Mouse (Mus musculus): ENCODE measurements around the gene Plcb1. TPM values are rescaled to one million over a fixed set of nuclear protein-coding genes. Genes with fewer than 3 reads are reported as not detected.
"Not testable (repeated sequence)": the region's sequence is repeated elsewhere in the genome, so short reads cannot be mapped to it uniquely, and the experiment has no call there.

The Plcb1 gene
- total RNA-seq, 2 experiments from 2014 or later: 0.96 to 9.5 TPM

DNA sequence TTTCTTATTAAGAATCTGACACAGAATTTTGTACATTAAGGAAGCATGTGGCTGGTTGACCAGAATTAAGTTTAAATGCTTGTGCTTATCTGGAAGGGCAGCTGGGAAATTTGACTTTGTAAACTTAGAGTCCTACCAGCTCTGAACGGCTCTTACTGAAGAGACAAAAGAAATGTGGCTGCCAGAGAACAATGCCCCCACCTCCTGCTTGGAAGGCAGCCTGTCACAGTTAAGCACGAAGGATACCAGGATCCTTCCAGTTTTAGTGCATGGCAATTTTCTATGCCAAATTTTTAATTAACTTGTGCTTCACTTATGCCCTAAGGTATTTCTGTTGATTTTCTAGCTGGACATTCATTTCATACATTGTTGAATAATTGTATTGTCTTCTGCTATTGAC lies 157.1 kb downstream of the Plcb1 start:
- no peak for ATAC-seq (replicated peaks; ENCODE audit: low FRiP score, poor library complexity, severe bottlenecking)

DNA sequence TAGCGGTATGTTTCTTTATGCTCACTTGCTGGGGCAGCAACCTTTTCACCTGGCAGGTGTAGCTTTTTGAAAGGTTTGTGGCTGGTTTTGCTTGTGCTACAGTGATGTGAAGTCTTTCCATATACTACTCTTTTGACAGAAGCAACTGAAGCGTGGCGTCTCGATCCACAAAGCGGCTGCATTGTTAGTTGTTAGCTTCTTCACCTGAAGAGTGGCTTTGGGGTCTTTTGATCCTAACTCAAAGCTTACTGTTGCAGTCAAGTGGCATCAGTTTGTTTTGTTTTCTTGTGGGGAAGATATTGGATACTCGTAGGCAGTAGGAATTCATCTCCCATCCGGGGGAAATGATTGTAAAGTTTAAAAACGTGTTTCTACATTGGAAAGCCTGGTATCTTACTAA lies 160.5 kb downstream of the Plcb1 start:
- no peak for ATAC-seq (replicated peaks; ENCODE audit: low FRiP score, poor library complexity, severe bottlenecking)

DNA sequence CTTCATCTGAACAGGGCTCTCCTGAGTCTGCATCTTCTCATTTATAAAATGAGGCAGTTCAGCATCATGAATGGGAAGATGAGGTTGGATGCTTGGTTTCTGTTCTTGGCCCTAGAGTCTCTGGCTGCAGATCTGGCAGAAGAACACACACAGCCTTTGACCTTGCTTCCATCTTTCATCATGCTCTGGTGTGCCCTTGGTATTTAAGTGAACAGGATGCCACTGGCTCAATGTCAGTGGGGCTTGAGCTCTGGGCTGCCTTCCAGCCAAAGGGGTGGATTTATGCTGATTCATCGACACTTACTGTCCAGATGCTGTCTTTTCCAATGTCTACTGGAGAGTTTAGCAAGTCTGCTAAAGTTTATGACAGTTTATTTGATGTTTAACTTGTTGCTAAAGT lies 161.0 kb downstream of the Plcb1 start:
- no peak for ATAC-seq (replicated peaks; ENCODE audit: low FRiP score, poor library complexity, severe bottlenecking)

DNA sequence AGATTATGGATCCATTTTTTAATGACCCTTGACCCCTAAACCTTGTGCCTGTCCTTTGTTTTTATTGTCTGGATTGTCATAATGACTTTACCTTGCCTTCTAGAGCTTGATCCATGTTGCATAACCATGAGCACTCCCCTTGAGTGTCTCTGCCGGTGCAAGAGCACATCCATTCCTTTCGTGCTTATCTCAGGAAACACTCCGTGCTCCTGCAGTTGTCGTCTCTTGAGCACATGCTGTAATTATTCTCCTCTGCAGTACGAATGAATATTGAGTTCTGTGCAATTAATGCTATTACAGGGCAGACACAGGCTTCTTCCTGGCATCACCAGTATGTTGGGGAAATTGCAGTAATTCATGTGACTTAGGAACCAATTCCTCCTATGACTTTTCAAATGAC lies 166.2 kb downstream of the Plcb1 start:
- ATAC-seq (replicated peaks; ENCODE audit: low FRiP score, poor library complexity, severe bottlenecking): no peak

DNA sequence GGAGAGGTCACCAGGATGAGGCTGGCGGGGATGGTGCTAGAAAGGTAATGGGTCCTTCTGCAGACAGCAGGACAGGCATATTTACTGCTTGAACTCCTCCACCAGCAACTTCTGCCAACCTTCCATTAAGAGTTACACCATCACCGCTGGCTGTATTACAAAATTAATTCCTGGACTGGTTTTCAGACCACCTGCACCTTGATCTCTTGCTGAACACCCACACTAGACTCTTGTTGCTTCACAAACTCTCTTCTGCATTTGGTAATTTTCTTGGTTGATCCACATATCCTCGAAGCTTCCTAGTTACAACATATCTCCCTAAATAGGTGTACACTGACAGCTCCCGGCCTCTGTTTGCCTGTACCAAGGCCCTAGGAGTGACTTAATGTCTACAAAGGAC lies 170.6 kb downstream of the Plcb1 start:
- no peak for ATAC-seq (replicated peaks; ENCODE audit: low FRiP score, poor library complexity, severe bottlenecking)

DNA sequence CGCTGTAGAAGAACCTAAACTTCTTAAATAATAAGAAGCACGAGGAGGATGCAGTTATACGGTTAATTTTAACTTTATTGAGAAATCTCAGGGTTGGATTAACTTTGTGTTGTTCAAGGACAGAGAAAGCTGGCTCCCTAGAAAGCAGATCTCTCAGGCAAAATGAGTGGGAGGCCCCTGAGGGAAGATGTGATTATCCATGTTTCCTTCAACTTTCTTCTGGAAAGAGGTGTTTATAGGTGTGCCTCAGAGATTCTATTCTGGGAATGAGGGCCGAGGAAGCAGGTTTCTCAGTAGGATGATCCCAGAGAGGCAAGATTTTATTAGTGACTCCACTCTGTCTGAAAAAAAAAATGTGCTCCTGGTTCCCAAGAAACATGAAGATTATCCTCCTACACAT lies 180.3 kb downstream of the Plcb1 start:
- no peak for ATAC-seq (replicated peaks; ENCODE audit: low FRiP score, poor library complexity, severe bottlenecking)

DNA sequence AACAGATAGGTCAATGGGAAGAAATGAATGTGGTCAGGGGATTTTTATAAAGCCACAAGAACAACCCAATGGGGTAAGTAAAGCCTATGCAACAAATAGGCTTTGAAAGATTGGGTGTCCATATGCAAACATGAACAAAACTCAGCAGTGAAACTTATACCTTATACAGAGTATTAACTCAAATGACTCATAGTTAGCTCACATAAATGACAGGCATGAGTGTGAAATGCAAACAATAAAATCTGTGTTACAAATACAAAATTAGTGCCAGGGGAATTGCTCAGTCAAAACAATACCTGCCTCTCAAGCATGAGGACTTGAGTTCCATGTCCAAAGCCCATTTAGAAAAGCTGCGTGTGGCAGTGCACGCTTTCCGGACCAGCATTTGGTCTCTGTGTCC lies 182.5 kb downstream of the Plcb1 start:
- ATAC-seq (replicated peaks; ENCODE audit: low FRiP score, poor library complexity, severe bottlenecking): no peak

DNA sequence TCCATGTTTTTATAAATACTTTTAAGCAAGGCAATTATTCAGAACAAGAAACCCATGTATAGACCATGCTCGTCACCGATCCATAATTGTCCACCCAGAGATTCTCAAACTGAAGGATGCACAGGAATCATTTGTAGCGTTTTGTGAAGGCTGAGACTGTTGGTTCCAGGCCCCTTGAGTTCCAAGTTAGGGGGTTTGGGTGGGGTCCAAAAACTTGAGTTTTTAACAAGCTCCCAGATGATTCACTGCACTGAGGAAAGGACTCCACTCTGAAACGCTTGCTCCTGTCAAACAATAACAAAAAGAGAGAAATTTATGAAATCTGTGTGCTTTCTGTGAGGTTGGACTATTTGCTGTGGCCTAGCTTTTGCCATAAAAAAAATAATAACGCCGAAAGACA lies 186.5 kb downstream of the Plcb1 start:
- ATAC-seq (replicated peaks; ENCODE audit: low FRiP score, poor library complexity, severe bottlenecking): no peak

DNA sequence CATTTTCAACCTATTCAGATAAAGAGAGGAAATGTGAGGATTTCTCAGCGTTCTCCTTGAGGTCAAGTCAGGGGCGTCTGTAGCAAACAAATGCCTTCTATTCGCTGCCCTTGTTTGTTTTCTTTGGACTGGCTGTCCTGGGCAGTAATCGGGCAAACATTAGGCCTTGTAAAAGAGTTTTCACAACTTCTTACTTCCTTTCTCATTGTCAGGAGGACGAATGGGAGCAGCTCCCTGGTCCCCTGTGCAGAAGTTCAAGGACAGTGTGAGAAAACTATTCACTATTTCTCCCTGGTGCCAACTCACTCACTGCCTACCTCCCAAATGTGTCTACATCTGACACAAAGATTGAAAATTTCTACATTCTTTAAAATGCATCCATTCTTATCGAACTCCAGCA lies 188.8 kb downstream of the Plcb1 start:
- ATAC-seq (replicated peaks; ENCODE audit: low FRiP score, poor library complexity, severe bottlenecking): no peak

DNA sequence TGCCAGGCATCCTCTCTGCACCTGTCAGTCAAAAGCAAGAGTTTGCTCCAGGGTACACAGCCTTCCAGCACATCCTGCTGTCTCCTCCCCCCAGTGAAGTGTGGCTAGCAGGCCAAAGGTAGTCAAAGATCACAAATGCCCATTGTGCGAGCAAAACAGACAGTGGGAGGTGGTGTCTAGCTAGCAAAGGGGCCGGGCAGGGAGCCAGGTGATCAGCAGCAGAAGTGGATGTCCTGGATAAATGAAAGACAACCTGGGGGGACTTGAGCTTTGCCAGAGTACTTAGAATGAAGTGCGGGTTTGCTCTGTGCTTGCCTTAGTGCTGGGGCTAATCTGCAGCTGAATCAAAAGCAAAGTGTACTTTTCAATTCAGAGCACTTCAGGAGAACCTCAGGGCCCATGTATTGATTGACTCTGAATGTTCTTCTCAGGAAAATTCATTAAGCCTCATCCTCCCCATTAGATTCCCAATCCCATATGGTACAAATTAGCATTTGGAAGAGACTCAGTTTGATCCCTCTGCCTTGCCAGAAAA lies 191.0 kb downstream of the Plcb1 start:
- ATAC-seq (replicated peaks; ENCODE audit: low FRiP score, poor library complexity, severe bottlenecking): no peak

DNA sequence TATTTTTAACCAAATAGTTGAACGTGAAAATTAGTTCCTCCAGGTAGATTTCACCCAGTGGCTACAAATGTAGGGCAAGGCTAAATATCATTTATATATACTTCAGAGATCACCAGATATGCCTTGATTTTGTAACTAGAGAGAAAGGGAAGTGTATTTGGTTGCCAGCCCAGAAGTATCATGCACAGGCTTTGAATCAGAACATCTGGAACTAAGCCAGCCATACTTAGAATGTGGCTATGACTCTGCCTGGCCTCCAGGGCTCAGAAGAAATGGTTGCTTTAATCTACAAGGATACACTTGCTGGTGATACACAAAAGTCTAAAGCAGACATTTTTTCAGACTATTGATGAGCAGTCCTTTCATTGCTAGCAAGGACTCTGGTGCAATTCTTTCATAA lies 191.8 kb downstream of the Plcb1 start:
- ATAC-seq (replicated peaks; ENCODE audit: low FRiP score, poor library complexity, severe bottlenecking): no peak

DNA sequence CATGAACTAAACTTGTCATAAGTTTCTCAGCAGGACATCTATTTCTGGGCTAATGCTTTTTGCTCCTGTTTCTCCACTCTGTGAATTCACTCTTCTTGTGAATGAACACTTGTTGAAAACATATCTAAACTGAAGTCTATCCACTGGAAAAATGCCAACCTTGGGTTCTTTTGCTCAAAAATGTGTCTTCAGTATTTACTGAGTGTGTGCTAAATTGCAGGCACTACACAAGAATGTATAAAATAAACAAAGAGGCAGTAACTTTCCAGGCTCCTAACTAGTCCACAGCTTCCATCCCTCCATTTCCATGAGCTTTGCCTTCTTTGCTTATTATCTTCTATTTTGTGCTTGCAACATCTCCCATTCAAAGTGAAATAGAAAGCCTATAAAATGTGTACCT lies 195.5 kb downstream of the Plcb1 start:
- ATAC-seq (replicated peaks; ENCODE audit: low FRiP score, poor library complexity, severe bottlenecking): no peak

DNA sequence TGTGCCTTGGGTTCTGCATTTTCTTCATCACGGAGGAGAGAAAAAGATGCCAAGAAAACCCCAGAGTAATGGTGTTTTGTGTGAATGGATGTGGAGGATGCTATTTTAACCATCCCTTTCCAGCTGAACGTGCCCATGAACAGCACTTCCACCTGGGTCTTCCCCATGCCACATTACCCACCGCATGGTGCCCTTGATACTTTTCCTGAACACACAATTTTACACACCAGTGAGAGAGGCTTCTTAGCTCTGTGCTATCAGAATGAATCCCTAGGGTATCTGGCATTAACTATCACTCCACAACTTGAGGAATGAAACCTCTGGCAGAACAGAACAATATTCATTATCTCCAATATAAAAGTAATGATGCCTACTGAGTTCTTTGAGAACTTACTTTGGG lies 199.0 kb downstream of the Plcb1 start:
- ATAC-seq (replicated peaks; ENCODE audit: low FRiP score, poor library complexity, severe bottlenecking): no peak

DNA sequence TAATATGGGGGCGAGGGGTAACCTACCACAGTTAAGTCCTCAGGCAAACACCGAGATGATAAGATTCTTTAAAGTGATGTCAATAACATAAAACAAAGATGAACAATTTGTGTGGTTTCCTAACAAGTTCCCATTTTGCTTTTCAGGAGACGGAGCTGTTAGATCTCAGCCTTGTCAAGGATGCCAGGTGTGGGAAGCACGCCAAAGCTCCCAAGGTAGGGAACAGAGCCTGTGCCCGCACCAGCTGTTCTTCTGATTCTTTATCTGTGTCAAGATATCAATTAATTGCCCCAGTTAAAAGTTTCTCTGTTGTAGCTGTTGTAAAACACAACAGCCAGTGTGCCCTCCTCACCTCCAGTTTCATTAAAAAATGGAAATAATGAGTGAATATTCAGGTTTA lies 202.1 kb downstream of the Plcb1 start:
- no peak for ATAC-seq (replicated peaks; ENCODE audit: low FRiP score, poor library complexity, severe bottlenecking)

DNA sequence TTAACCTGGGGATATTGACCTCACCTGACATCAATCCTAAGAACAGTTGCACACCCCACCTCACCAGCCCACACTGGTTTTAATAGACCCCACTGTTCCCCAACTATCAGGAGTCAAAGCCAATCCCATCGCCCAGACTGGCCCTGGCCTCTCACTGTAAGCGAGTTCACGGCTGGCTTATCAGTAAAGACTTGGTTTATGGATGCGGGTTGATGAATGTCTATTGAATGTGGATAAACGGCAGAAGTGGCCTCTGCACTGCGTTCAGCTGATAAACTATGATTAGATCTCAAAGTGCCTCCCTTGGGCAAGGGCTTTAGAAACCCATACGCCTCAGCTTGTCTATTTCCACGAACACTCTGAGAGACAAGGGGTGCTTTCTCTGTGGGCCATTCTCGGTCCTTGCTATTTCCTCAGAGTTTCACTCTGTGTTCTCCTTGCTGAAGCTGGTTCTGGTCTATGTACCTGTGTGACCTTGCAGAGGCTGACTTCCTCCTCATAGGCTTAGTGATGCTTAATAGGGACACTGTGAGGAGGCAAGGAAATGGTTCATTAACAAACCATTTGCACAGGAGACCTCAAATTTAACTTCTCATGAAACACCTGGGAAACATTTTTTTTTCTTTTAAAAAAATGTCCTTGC lies 203.9 kb downstream of the Plcb1 start:
- ATAC-seq (replicated peaks; ENCODE audit: low FRiP score, poor library complexity, severe bottlenecking): no peak

DNA sequence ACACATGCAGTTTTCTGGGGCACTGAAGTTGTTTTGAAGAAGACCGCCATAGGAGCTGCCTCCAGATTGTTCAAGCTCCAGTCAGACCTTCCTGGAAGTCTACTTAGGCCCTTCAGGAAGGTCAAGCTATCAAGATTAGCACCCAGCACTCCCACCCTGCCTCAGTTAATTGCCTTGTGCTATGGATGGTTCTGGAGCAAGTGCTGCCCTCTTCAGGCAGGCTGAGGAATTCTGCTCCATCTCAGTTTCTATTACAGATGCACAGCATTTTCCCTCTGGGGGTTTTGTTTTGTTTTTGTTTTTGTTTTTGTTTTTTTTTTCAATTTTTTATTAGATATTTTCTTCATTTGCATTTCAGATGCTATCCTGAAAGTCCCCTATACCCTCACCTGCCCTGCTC lies 221.3 kb downstream of the Plcb1 start:
- no peak for ATAC-seq (replicated peaks; ENCODE audit: low FRiP score, poor library complexity, severe bottlenecking)

DNA sequence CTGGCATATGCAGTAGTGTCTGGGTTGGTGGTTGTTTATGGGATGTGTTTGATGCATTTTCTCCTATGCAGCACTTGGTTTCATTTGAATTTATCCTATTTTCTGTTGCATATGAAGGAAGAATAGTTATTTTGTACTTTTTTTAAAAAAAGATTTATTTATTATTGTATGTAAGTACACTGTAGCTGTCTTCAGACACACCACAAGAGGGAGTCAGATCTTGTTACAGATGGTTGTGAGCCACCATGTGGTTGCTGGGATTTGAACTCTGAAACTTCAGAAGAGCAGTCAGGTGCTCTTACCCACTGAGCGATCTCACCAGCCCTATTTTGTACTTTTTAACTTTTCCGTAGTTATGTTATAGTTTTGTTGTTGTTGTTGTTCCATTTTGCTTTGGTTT lies 222.0 kb downstream of the Plcb1 start:
- ATAC-seq (replicated peaks; ENCODE audit: low FRiP score, poor library complexity, severe bottlenecking): not testable (repeated sequence)

DNA sequence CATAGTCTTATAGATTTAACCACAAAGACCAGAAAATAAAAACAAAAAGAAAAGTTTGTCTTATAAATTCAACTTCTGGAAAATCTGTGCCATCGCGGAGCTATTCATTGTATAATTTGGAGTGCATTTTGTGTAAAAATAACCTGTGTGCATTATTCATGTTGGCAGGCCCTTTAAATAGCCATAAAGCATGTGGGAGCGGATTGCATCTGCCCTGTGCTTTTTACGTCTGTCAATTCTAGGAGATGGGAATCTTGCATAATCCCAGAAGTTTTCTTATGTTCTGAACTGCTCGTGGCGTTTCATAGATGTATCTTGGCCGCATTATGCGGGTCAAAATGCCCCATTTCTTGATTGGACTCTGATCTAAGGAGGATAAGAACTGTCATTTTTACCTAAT lies 224.5 kb downstream of the Plcb1 start:
- no peak for ATAC-seq (replicated peaks; ENCODE audit: low FRiP score, poor library complexity, severe bottlenecking)

DNA sequence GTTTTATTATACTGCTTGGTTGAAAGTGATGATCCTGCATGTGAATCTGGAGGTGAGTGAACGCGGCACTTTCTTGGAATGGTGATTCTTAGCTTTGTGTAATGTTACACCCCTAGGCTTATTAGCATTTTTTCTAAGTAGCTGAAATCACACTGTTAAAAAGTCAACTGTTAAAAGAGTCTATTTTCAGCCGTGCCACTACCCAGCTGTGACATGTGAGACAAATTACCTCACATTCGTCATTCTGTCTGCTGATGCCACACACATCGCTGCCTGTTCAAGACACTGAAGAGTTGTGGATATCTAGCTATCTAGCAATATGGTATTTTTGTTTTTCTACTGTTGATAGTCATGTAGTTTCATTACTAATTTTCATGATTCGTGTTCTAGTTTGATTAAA lies 229.6 kb downstream of the Plcb1 start:
- no peak for ATAC-seq (replicated peaks; ENCODE audit: low FRiP score, poor library complexity, severe bottlenecking)

DNA sequence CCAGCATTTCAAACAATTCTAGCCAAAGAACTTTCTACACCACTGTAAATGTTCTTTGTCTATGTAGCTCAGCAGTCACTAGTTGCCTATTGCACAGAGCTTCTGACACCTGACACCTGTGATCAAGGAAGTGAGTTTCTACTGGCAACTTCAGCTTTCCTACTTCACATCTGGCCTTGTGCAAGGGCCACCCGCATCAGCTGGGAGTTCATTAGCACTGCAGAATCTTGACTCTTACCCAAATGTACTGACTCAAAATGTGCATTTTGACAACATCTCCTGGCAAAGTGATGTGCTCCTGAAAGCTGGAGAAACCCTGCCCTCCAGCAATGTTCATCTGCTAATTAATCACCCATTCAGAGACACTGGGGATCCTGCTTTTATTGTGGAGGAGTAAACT lies 232.4 kb downstream of the Plcb1 start:
- no peak for ATAC-seq (replicated peaks; ENCODE audit: low FRiP score, poor library complexity, severe bottlenecking)

DNA sequence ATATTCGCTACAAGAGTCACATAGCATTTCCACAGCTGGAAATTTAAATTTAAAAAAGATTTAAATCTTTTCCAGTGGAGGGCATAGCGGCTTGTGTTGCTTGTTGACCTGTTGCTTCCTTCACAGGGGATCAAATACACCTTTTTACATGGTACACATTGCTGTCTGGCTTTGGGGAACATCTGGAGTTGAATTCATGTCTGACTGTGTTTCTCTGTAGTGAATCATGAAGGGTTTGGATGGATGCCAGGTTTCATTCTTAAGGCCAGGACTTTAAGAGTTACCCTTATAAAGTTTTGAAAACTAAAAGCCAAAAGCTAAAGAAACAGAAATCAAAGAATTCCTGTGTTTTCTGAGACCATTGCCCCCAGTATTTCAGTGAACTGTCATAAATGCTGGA lies 232.8 kb downstream of the Plcb1 start:
- ATAC-seq (replicated peaks; ENCODE audit: low FRiP score, poor library complexity, severe bottlenecking): no peak

DNA sequence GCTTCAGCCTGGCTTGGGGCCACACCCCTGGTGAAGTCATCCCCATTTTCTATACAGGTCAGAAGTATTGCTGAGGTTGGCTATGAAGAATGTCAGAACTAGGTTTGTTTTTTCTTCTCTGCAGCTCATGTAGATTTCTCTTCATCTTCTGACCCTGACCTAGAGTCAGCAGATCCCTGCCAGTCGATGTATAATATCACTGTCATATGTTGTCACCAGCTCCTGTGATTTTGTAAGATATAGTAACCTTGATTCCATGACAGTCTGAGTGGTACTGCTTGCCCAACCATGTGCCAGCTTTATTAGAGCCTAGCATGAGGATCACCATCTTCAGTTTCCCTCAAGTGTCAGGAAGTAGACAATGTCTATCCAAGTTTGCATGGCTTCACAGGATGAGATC lies 233.7 kb downstream of the Plcb1 start:
- no peak for ATAC-seq (replicated peaks; ENCODE audit: low FRiP score, poor library complexity, severe bottlenecking)

All from erythroblast, adult 5-6 weeks (primary cell).